Mouse (Mus musculus): Measurements from ENCODE around the gene Slc16a13. TPM values are rescaled to one million over a fixed set of nuclear protein-coding genes. Genes with fewer than 3 reads are reported as not detected.

Gene Slc16a13
- polyA plus RNA-seq, 1 experiment from 2014 or later, result 4.2 TPM

DNA sequence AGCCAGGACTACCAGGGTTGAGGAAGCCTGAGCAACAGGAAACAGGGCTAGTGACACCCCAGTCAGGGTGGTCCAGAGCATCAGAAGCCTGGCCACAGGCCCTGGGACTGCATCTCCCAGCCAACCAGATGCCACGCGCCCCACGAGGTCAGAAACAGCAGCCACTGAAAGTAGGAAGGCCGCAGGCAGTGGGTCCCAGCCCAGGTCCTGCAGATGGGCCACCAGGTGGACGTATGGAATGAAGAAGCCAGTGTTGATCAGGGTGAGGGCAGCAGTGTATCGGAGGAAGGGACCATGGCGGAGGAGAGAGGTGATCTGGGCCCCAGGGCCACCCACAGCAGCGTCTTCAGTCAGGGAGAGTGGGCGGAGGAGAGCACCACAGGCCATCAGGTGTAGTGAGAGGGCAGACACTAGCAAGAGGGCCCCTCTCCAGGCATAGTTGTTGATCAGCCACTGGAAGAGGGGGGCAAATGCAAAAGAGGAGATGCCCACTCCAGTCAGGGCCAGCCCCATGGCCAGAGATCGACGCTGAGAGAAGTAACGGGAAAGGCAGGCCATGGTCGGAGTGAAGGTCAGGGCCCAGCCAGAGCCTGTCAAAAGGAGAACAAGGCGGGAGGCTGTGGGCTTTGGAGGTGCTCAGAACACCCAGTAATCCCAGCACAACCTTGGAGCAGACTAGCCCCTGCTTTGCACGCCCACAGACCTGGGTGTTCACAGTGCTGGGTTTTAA lies 2.0 kb downstream of the Slc16a13 start:
- DNase-seq (ENCODE audit: low spot score) (no peak), ATAC-seq (ENCODE audit: low read depth) (no peak)
- H3K4me2 ChIP-seq (ENCODE audit: low read depth, low read length), result peak overlapping the region; percentile 94
- WGBS, result 82% methylated on average over 12 of the region's 15 CpGs
- H3K27ac ChIP-seq (replicated peaks; ENCODE audit: low read depth, low read length), result no peak overlapping the region
- H3K9ac ChIP-seq (ENCODE audit: low read depth, low read length), result no peak overlapping the region
- peaks cover 14% of the 10 kb centered on the region for H3K4me1 ChIP-seq (ENCODE audit: control insufficient read depth, insufficient read depth, low read length)
- H3K36me3 ChIP-seq (ENCODE audit: control insufficient read depth, insufficient read depth, low read length), result peaks cover 3% of the 10 kb centered on the region; the same call in 1 of the 2 replicates
- no peak overlapping the region for H3K4me3 ChIP-seq (ENCODE audit: low read depth, low read length)
- H3K27me3 ChIP-seq (replicated peaks; ENCODE audit: control insufficient read depth, insufficient read depth, low read length), result peaks cover 39% of the 10 kb centered on the region
- no peaks in the 10 kb centered on the region for H3K9me3 ChIP-seq (ENCODE audit: control insufficient read depth, low read length)

DNA sequence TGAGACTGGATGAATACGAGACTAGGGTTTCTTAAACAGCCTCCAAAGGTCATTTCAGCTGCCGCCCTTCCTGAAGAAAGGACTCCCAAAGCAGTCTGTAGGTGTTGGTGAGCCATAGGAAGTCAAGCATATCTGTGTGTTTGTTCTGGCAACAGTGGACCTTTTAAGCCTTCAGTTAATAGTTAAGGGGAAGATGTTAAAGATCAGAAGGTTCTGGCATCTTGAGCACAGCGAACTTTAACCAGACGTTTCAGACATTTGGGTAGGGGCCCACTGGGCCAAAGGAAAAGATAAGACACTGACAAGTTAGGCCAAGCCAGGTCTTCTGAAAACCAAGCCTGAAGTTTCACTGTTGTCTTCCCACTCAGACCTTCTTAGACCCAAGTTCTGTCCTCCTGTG lies 2.8 kb downstream of the Slc16a13 start:
- Histone ChIP-seq H3K9ac (ENCODE audit: low read depth, low read length) (no peak overlapping the region), H3K4me2 (ENCODE audit: low read depth, low read length) (no peak overlapping the region), H3K4me1 (ENCODE audit: control insufficient read depth, insufficient read depth, low read length) (peaks cover 16% of the 10 kb centered on the region), H3K9me3 (ENCODE audit: control insufficient read depth, low read length) (no peaks in the 10 kb centered on the region), H3K4me3 (ENCODE audit: low read depth, low read length) (no peak overlapping the region), H3K27ac (replicated peaks; ENCODE audit: low read depth, low read length) (no peak overlapping the region), H3K27me3 (replicated peaks; ENCODE audit: control insufficient read depth, insufficient read depth, low read length) (peaks cover 46% of the 10 kb centered on the region), H3K36me3 (ENCODE audit: control insufficient read depth, insufficient read depth, low read length) (peaks cover 3% of the 10 kb centered on the region; the same call in 1 of the 2 replicates)
- ATAC-seq (ENCODE audit: low read depth), result no peak
- no peak for DNase-seq (ENCODE audit: low spot score)
- WGBS, result 84% methylated on average over 4 of the region's 4 CpGs

- Histone ChIP-seq H3K9me3 (ENCODE audit: control insufficient read depth, low read length) (no peaks in the 10 kb centered on the region), H3K4me2 (ENCODE audit: low read depth, low read length) (no peak overlapping the region), H3K27me3 (replicated peaks; ENCODE audit: control insufficient read depth, insufficient read depth, low read length) (peaks cover 52% of the 10 kb centered on the region), H3K4me1 (ENCODE audit: control insufficient read depth, insufficient read depth, low read length) (peaks cover 16% of the 10 kb centered on the region), H3K4me3 (ENCODE audit: low read depth, low read length) (no peak overlapping the region), H3K36me3 (ENCODE audit: control insufficient read depth, insufficient read depth, low read length) (peaks cover 3% of the 10 kb centered on the region; the same call in 1 of the 2 replicates), H3K27ac (replicated peaks; ENCODE audit: low read depth, low read length) (no peak overlapping the region), H3K9ac (ENCODE audit: low read depth, low read length) (no peak overlapping the region)
- DNase-seq (ENCODE audit: low spot score) (no peak), ATAC-seq (ENCODE audit: low read depth) (no peak)
- WGBS, result 71% methylated on average over 2 of the region's 3 CpGs
Measured at GRCm38 (mm10) chr11:70216103-70216502, 4.8 kb downstream of the Slc16a13 start.

DNA sequence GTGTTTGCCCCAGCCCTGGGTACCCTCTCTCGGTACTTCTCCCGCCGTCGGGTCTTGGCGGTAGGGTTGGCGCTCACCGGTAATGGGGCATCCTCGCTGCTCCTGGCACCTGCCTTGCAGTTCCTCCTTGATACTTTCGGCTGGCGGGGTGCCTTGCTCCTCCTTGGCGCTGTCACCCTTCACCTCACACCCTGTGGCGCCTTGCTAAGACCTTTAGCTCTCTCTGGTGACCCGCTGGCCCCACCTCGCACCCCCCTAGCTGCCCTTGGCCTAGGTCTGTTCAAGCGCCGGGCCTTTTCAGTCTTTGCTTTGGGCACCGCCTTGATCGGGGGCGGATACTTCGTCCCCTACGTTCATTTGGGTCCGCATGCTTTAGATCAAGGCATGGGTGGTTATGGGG lies 5.6 kb downstream of the Slc16a13 start:
- peaks cover 52% of the 10 kb centered on the region for H3K27me3 ChIP-seq (replicated peaks; ENCODE audit: control insufficient read depth, insufficient read depth, low read length)
- no peak overlapping the region for H3K27ac ChIP-seq (replicated peaks; ENCODE audit: low read depth, low read length)
- ATAC-seq (ENCODE audit: low read depth) (no peak), DNase-seq (ENCODE audit: low spot score) (no peak)
- no peak overlapping the region for H3K9ac ChIP-seq (ENCODE audit: low read depth, low read length)
- H3K9me3 ChIP-seq (ENCODE audit: control insufficient read depth, low read length), result no peaks in the 10 kb centered on the region
- H3K36me3 ChIP-seq (ENCODE audit: control insufficient read depth, insufficient read depth, low read length), result peaks cover 3% of the 10 kb centered on the region; the same call in 1 of the 2 replicates
- WGBS, result 16% methylated on average over 14 of the region's 22 CpGs
- no peak overlapping the region for H3K4me3 ChIP-seq (ENCODE audit: low read depth, low read length)
- no peak overlapping the region for H3K4me2 ChIP-seq (ENCODE audit: low read depth, low read length)
- H3K4me1 ChIP-seq (ENCODE audit: control insufficient read depth, insufficient read depth, low read length), result peaks cover 16% of the 10 kb centered on the region

DNA sequence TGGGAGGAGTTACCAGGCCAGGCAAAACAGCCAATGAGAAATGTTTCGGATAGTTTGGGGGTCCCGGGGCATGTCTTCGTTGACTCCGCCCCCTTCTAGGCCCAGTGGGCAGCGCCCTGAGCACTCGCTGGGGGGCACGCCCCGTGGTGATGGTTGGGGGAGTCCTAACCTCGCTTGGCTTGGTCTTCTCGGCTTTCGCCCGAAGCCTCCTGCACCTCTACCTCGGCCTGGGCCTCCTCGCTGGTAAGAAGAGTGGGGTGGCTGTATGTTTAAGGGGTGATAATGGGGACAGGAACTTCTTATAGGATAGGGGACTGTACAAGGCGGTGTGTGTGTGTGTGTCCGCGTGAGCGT lies 6.0 kb downstream of the Slc16a13 start:
- Histone ChIP-seq H3K4me2 (ENCODE audit: low read depth, low read length) (peak overlapping the region; percentile 68), H3K9me3 (ENCODE audit: control insufficient read depth, low read length) (no peaks in the 10 kb centered on the region), H3K4me1 (ENCODE audit: control insufficient read depth, insufficient read depth, low read length) (peaks cover 16% of the 10 kb centered on the region), H3K27me3 (replicated peaks; ENCODE audit: control insufficient read depth, insufficient read depth, low read length) (peaks cover 52% of the 10 kb centered on the region), H3K9ac (ENCODE audit: low read depth, low read length) (peak overlapping the region; percentile 59; the same call in 1 of the 2 replicates), H3K36me3 (ENCODE audit: control insufficient read depth, insufficient read depth, low read length) (peaks cover 3% of the 10 kb centered on the region; the same call in 1 of the 2 replicates), H3K27ac (replicated peaks; ENCODE audit: low read depth, low read length) (no peak overlapping the region), H3K4me3 (ENCODE audit: low read depth, low read length) (peak overlapping the region; percentile 34)
- peak; percentile 7; the same call in 1 of the 2 replicates for ATAC-seq (ENCODE audit: low read depth)
- no peak for DNase-seq (ENCODE audit: low spot score)
- 8% methylated on average over 18 of the region's 18 CpGs for WGBS

DNA sequence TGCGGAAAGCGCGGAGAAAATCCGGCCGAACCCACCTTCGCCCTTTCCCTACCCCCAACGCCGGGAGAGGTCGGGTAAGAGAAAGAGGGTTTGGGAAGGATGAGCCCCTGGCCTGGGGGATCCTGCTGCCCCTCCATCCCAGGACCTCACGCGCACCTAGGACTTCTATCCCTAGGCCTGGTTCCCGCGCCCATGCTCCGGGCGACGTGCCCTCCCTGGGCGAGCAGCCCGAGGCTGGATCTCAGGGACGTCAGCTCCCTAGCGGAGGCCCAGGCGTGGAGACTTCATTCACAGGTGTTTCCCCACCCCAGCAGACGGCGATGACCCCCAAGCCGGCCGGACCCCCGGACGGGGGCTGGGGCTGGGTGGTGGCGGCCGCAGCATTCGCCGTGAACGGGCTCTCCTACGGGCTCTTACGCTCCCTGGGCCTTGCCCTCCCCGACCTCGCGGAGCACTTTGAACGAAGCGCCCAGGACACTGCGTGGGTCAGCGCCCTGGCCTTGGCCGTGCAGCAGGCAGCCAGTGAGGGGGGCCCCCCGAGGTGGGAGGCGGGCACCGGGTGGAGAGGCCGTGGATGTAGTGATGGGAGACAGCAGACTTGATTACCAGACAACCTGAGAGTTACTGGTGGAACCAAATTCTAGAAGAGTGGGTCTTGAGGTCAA lies 6.5 kb downstream of the Slc16a13 start:
- Histone ChIP-seq H3K27ac (replicated peaks; ENCODE audit: low read depth, low read length) (no peak overlapping the region), H3K9me3 (ENCODE audit: control insufficient read depth, low read length) (no peaks in the 10 kb centered on the region), H3K9ac (ENCODE audit: low read depth, low read length) (peak overlapping the region; percentile 59), H3K27me3 (replicated peaks; ENCODE audit: control insufficient read depth, insufficient read depth, low read length) (peaks cover 52% of the 10 kb centered on the region), H3K36me3 (ENCODE audit: control insufficient read depth, insufficient read depth, low read length) (peaks cover 3% of the 10 kb centered on the region; the same call in 1 of the 2 replicates), H3K4me2 (ENCODE audit: low read depth, low read length) (peak overlapping the region; percentile 68), H3K4me1 (ENCODE audit: control insufficient read depth, insufficient read depth, low read length) (peaks cover 16% of the 10 kb centered on the region), H3K4me3 (ENCODE audit: low read depth, low read length) (peak overlapping the region; percentile 34)
- WGBS, result under 1% methylated on average over 37 of the region's 46 CpGs
- no peak for DNase-seq (ENCODE audit: low spot score)
- peak; percentile 27; the same call in 1 of the 2 replicates for ATAC-seq (ENCODE audit: low read depth)

GRCm38 (mm10) chr11:70213736-70214135 lies 7.1 kb downstream of the Slc16a13 start:
- peaks cover 52% of the 10 kb centered on the region for H3K27me3 ChIP-seq (replicated peaks; ENCODE audit: control insufficient read depth, insufficient read depth, low read length)
- peak overlapping the region; percentile 59; the same call in 1 of the 2 replicates for H3K9ac ChIP-seq (ENCODE audit: low read depth, low read length)
- ATAC-seq (ENCODE audit: low read depth), result peak; percentile 60; the same call in 1 of the 2 replicates

GRCm38 (mm10) chr11:70212896-70213295 lies 8.0 kb downstream of the Slc16a13 start:
- no peak overlapping the region for H3K4me2 ChIP-seq (ENCODE audit: low read depth, low read length)
- H3K9me3 ChIP-seq (ENCODE audit: control insufficient read depth, low read length), result no peaks in the 10 kb centered on the region
- no peak overlapping the region for H3K9ac ChIP-seq (ENCODE audit: low read depth, low read length)
- no peak overlapping the region for H3K4me3 ChIP-seq (ENCODE audit: low read depth, low read length)
- 0 out of 2 replicates have a peak, but pooled peaks have one; percentile 19 for ATAC-seq (ENCODE audit: low read depth)
- WGBS, result 9% methylated on average over 9 of the region's 9 CpGs
- H3K27me3 ChIP-seq (replicated peaks; ENCODE audit: control insufficient read depth, insufficient read depth, low read length), result peaks cover 52% of the 10 kb centered on the region
- DNase-seq (ENCODE audit: low spot score), result peak; percentile 80
- H3K27ac ChIP-seq (replicated peaks; ENCODE audit: low read depth, low read length), result no peak overlapping the region
- peaks cover 3% of the 10 kb centered on the region; the same call in 1 of the 2 replicates for H3K36me3 ChIP-seq (ENCODE audit: control insufficient read depth, insufficient read depth, low read length)
- peaks cover 16% of the 10 kb centered on the region for H3K4me1 ChIP-seq (ENCODE audit: control insufficient read depth, insufficient read depth, low read length)

More at GRCm38 (mm10) chr11:70213736-70214135, 7.1 kb downstream of the Slc16a13 start:
- no peaks in the 10 kb centered on the region for H3K9me3 ChIP-seq (ENCODE audit: control insufficient read depth, low read length)
- peaks cover 16% of the 10 kb centered on the region for H3K4me1 ChIP-seq (ENCODE audit: control insufficient read depth, insufficient read depth, low read length)
- no peak for DNase-seq (ENCODE audit: low spot score)
- peak overlapping the region; percentile 68 for H3K4me2 ChIP-seq (ENCODE audit: low read depth, low read length)
- WGBS, result 8% methylated on average over 18 of the region's 26 CpGs
- H3K27ac ChIP-seq (replicated peaks; ENCODE audit: low read depth, low read length), result no peak overlapping the region
- H3K36me3 ChIP-seq (ENCODE audit: control insufficient read depth, insufficient read depth, low read length), result peaks cover 3% of the 10 kb centered on the region; the same call in 1 of the 2 replicates
- H3K4me3 ChIP-seq (ENCODE audit: low read depth, low read length), result peak overlapping the region; percentile 34
